Mouse (Mus musculus) B cell, adult 67 days (primary cell): Measurements from ENCODE around the gene Rps6ka2. TPM values are rescaled to one million over a fixed set of nuclear protein-coding genes. Genes with fewer than 3 reads are reported as not detected.

ENCODE experiments used
- total RNA-seq, 2 experiments: library from RNA; stranded (reverse); gene quantifications; 4 replicates each; pipeline ENCODE4 v1.2.4; 2023

Gene Rps6ka2
- total RNA-seq, result 1 to 10 TPM; 2.7 to 2.8 TPM

DNA sequence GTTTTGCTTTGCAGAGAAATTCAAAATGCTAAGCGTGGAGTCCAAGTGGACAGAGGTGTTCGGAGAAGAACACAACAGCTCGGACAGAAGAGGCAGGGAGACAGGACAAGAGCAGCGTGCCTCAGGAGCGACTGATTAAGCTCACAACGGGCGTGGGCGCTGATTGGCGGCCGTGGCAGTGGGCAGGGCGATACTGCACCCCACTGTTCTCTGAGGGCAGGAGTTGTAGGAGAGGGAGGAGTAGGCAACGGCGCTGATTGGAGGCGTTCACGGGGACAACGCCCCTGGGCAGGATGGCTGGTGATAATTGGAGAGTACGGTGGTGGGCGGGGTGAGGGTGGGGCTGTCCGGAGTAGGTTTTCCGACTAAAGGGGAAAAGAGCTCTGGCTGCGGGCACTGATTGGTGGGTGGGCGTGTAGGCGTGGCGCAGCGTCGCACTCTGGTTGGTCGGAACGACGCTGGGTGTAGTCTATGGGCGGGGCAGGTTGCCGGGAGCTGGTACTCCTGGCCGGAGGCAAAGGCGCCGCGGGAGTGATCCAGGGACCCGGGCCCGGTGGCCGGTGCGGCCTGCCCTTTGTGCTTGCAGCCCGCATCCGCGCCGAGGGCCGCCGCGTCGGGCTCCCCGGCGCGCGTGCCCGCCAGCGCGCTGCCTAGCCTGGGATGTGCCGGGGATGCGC, at the start of gene Rps6ka2:
Gene Rps6ka2 (plus strand): TSS at position 489 of the 677 bp plus-strand sequence.

DNA sequence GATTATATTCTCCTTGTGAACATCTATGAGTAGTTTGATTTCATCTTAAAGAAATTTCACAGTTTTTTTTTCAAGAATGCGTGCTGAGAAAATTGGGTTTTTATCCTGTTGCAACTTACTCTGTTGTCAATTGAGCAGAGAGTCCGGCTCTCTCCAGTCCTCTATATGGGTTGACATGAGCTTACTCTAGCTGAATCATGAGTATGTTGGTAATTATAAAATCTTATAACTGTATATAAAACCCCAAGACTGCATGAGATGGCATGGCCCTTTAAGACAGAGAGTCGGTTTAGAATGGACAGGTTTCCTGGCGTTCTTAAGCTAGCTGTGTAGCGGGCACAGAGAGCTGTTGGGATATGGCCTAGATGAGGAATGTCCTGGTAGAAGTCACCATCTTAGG, 154.4 kb downstream of the Rps6ka2 start, which contains the start of gene Tcp10a:
Gene Tcp10a (plus strand): TSS at position 301 of the 400 bp plus-strand sequence.

DNA sequence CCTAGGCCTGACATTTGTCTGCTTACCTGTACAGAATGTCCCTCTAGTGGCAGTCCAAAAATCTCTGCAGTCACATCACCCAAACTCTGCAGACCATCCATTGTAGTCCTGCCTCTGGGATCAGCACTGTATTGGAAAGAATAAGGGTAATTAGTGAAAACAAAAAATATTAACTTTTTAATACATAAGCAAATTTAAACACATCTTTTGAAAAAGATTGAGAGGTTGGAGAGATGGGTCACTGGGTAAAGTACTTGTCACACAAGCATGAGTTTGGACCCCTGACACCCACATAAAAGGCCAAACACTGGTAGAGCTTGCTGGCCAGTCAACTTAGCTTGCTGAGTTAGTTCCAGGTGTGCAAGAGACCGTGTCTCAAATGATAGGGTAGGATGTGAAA, 182.7 kb downstream of the Rps6ka2 start, which contains the start of gene Ttll2:
Gene Ttll2 (minus strand): TSS at position 101 of the 400 bp plus-strand sequence.

Other genes starting within 250 kb of the Rps6ka2 start
- 10 to 100 TPM in 1 of 2 experiments, 1 to 10 TPM in 1; 8.0 to 10.2 TPM for gene Rsph3b, start 221.4 kb upstream of the Rps6ka2 start, total RNA-seq
- gene Tagap1, start 209.0 kb upstream of the Rps6ka2 start, total RNA-seq, result 10 to 100 TPM; 46.7 to 62.6 TPM
- gene Rnaset2b, start 199.5 kb upstream of the Rps6ka2 start, total RNA-seq, result 100 to 1,000 TPM; 216 to 217 TPM
- under 1 TPM in 1 of 2 experiments, not detected in 1; 0.90 TPM for gene Gm49721, start 191.2 kb upstream of the Rps6ka2 start, total RNA-seq
- gene Gm1604a, start 144.5 kb upstream of the Rps6ka2 start, total RNA-seq, result not detected
- not detected for gene Tcp10a, start 154.5 kb downstream of the Rps6ka2 start, total RNA-seq
- not detected for gene Ttll2, start 182.6 kb downstream of the Rps6ka2 start, total RNA-seq
- not detected for gene Gm49630, start 201.9 kb downstream of the Rps6ka2 start, total RNA-seq
- gene Unc93a2, start 215.3 kb downstream of the Rps6ka2 start, total RNA-seq, result under 1 TPM in 1 of 2 experiments, not detected in 1; 0.29 TPM